In the genomic region with DNA sequence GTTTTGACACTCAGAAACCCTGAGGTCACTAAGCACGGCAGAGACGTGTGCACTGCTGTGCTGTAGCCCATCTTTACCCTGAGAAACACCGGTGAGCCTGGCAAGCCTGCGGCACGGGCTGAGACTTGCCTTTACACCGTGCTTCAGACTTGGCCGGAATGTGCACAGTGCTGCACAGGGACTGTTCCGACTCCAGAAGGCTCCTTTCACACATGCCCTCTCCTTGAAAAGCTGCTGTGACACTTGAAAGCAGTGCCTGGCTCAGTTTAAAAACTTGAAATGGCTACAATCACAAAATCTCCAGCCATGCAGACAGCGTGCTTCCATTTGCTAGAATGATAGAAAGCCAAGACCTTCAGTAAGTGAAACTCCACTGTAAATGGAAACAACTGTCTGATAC, we compare ENCODE assay signal across 19 mouse cellular contexts.
"Had no signal": no experiment of that assay in that cellular context is flagged by ENCODE, and none has a peak within 500 bp of the region (broad histone marks: within the 10 kb centered on the region; RNA-seq: fewer than 3 reads in every experiment).

No protein-coding gene starts in this region.

- H3K4me1 ChIP-seq: liver, embryonic 15.5 days; lung, embryonic 15.5 days; midbrain, embryonic 12.5 days; neural tube, embryonic 13.5 days; neural tube, embryonic 15.5 days had no signal

- ATAC-seq: liver, postnatal 0 days; lung, postnatal 0 days; midbrain, embryonic 16.5 days had no signal

- H3K27me3 ChIP-seq: liver, embryonic 15.5 days; lung, embryonic 15.5 days; midbrain, embryonic 12.5 days; neural tube, embryonic 13.5 days; neural tube, embryonic 15.5 days had no signal

- H3K4me3 ChIP-seq: liver, embryonic 15.5 days; lung, embryonic 15.5 days; midbrain, embryonic 12.5 days; myocyte; neural tube, embryonic 13.5 days; neural tube, embryonic 15.5 days had no signal

- H3K9me3 ChIP-seq: liver, embryonic 15.5 days; lung, embryonic 15.5 days; midbrain, embryonic 12.5 days; neural tube, embryonic 13.5 days; neural tube, embryonic 15.5 days had no signal

- H3K27ac ChIP-seq: liver, embryonic 15.5 days; lung, embryonic 15.5 days; midbrain, embryonic 12.5 days; neural tube, embryonic 13.5 days; neural tube, embryonic 15.5 days had no signal

- DNase-seq: liver, postnatal 0 days; lung, adult 2 months; lung, postnatal 4 days; midbrain, embryonic 14.5 days; retina, postnatal 1 day; right cerebral cortex, postnatal 14 days; right cerebral cortex, postnatal 4 days; spleen, adult 18-20 months; thymus, adult 18-20 months; thymus, postnatal 14 days; thymus, postnatal 36 days had no signal

- H3K9ac ChIP-seq: liver, embryonic 15.5 days; liver, postnatal 0 days; lung, embryonic 15.5 days; midbrain, embryonic 12.5 days; neural tube, embryonic 13.5 days; neural tube, embryonic 15.5 days had no signal

- H3K4me2 ChIP-seq: liver, embryonic 15.5 days; lung, embryonic 15.5 days; midbrain, embryonic 12.5 days; neural tube, embryonic 13.5 days; neural tube, embryonic 15.5 days had no signal
